Mouse (Mus musculus) adrenal gland, adult 8-10 months (tissue): ENCODE data around the gene Dcaf8. TPM values are rescaled to one million over a fixed set of nuclear protein-coding genes. Genes with fewer than 3 reads are reported as not detected.

Source experiments
- DNase-seq: peaks from one replicate; pipeline ENCODE4 v3.0.0; 2022
- total RNA-seq, 4 experiments: library from RNA; stranded (reverse); gene quantifications; 2 replicates each; pipeline ENCODE4 v1.2.4; 2022

Dcaf8 gene
- total RNA-seq, 4 experiments from 2014 or later: 141 to 189 (median 156) TPM

GRCm38 (mm10) chr1:172148279-172148954 is 533 bp downstream of the Dcaf8 start:
- DNase-seq: no peak

GRCm38 (mm10) chr1:172148955-172149815 is 1.3 kb downstream of the Dcaf8 start:
- DNase-seq: no peak

- DNase-seq: no peak
Measured at GRCm38 (mm10) chr1:172154536-172154935, 6.7 kb downstream of the Dcaf8 start.

GRCm38 (mm10) chr1:172155518-172155917 is 7.6 kb downstream of the Dcaf8 start:
- DNase-seq: no peak

- no peak for DNase-seq
Measured at GRCm38 (mm10) chr1:172159970-172160369, 12.1 kb downstream of the Dcaf8 start.

- no peak for DNase-seq
Measured at GRCm38 (mm10) chr1:172160508-172160907, 12.6 kb downstream of the Dcaf8 start.

- DNase-seq: no peak
Measured at GRCm38 (mm10) chr1:172162009-172162408, 14.1 kb downstream of the Dcaf8 start.

- no peak for DNase-seq
Measured at GRCm38 (mm10) chr1:172162959-172163358, 15.1 kb downstream of the Dcaf8 start.

- DNase-seq: no peak
Measured at GRCm38 (mm10) chr1:172167911-172168310, 20.0 kb downstream of the Dcaf8 start.

GRCm38 (mm10) chr1:172169809-172170208 is 21.9 kb downstream of the Dcaf8 start:
- DNase-seq: no peak

GRCm38 (mm10) chr1:172172381-172172780 is 24.5 kb downstream of the Dcaf8 start:
- peak; percentile 25 for DNase-seq

GRCm38 (mm10) chr1:172173181-172173580 is 25.3 kb downstream of the Dcaf8 start:
- no peak for DNase-seq

GRCm38 (mm10) chr1:172177791-172178190 is 29.9 kb downstream of the Dcaf8 start:
- DNase-seq: no peak

GRCm38 (mm10) chr1:172179102-172179501 is 31.2 kb downstream of the Dcaf8 start:
- DNase-seq: no peak

GRCm38 (mm10) chr1:172180881-172181280 is 33.0 kb downstream of the Dcaf8 start:
- DNase-seq: no peak

- DNase-seq: no peak
Measured at GRCm38 (mm10) chr1:172181777-172182176, 33.9 kb downstream of the Dcaf8 start.

GRCm38 (mm10) chr1:172183056-172183455 is 35.2 kb downstream of the Dcaf8 start:
- DNase-seq: no peak

- no peak for DNase-seq
Measured at GRCm38 (mm10) chr1:172183915-172184314, 36.0 kb downstream of the Dcaf8 start.

GRCm38 (mm10) chr1:172186401-172187289 is 38.8 kb downstream of the Dcaf8 start:
- DNase-seq: no peak

GRCm38 (mm10) chr1:172188891-172189290 is 41.0 kb downstream of the Dcaf8 start:
- no peak for DNase-seq

- DNase-seq: no peak
Measured at GRCm38 (mm10) chr1:172191578-172191977, 43.7 kb downstream of the Dcaf8 start.

GRCm38 (mm10) chr1:172192217-172192616 is 44.3 kb downstream of the Dcaf8 start:
- DNase-seq: no peak

GRCm38 (mm10) chr1:172194435-172194834 is 46.6 kb downstream of the Dcaf8 start:
- no peak for DNase-seq
